Mouse (Mus musculus): ENCODE measurements around the gene Arl14ep. TPM values are rescaled to one million over a fixed set of nuclear protein-coding genes. Genes with fewer than 3 reads are reported as not detected.

The Arl14ep gene
- total and polyA plus RNA-seq, 3 experiments: 55.2 to 76.0 (median 61.0) TPM

- no peak for TF ChIP-seq BHLHE40 (IDR thresholded peaks at IDR 0.05; ENCODE audit: low read depth, low read length)
- TF ChIP-seq TCF12 (IDR thresholded peaks at IDR 0.05; ENCODE audit: low read depth, low read length): no peak
- TF ChIP-seq IRF4 (IDR thresholded peaks at IDR 0.05; ENCODE audit: low read depth, low read length): no peak
- no peak for TF ChIP-seq ETS1 (conservative IDR thresholded peaks at IDR 0.05; ENCODE audit: low read depth, low read length)
- no peak for TF ChIP-seq CTCF (conservative IDR thresholded peaks at IDR 0.05 in 1 of 2, IDR thresholded peaks at IDR 0.05 in 1 of 2; ENCODE audit: low read depth in 2 of 2, low read length in 2 of 2)
- no peak for TF ChIP-seq ZNF384 (IDR thresholded peaks at IDR 0.05; ENCODE audit: low read depth, low read length)
- no peak for TF ChIP-seq MAFK (IDR thresholded peaks at IDR 0.05; ENCODE audit: insufficient replicate concordance, low read length)
- dilution Hi-C loops (cut with MboI; ENCODE audit: extremely low pct_ligation_motif_present, extremely low pct_unique_long_range_greater_than_20kb, low sequenced_read_pairs): no loop called here
These were observed 17.0 kb upstream of the Arl14ep start for GRCm38 (mm10) chr2:106991261-106991660.

GRCm38 (mm10) chr2:106984945-106985344, 10.7 kb upstream of the Arl14ep start:
- Histone ChIP-seq H3K27me3 (replicated peaks) (no peaks in the 10 kb centered on the region), H3K4me2 (ENCODE audit: insufficient read depth, low read depth, poor library complexity, severe bottlenecking) (no peak overlapping the region), H3K9me3 (replicated peaks; ENCODE audit: low read length) (no peaks in the 10 kb centered on the region), H3K79me2 (replicated peaks; ENCODE audit: control insufficient read depth, extremely low read depth, insufficient read depth, poor library complexity, severe bottlenecking) (no peaks in the 10 kb centered on the region), H3K4me3 (replicated peaks in 1 of 3; ENCODE audit: low read depth in 2 of 3, low read length in 2 of 3, poor library complexity in 1 of 3) (no peak overlapping the region), H3K27ac (ENCODE audit: insufficient read depth, low read depth) (no peak overlapping the region), H3K36me3 (replicated peaks in 1 of 2; ENCODE audit: control insufficient read depth in 1 of 2, insufficient read depth in 1 of 2, low read length in 1 of 2) (no peaks in the 10 kb centered on the region), H3K4me1 (ENCODE audit: control insufficient read depth in 1 of 2, insufficient read depth in 2 of 2) (no peaks in the 10 kb centered on the region), H3K9ac (ENCODE audit: insufficient read depth, low read depth) (no peak overlapping the region)
- no peak for TF ChIP-seq ZMIZ1 (IDR thresholded peaks at IDR 0.05; ENCODE audit: low read depth, low read length)
- TF ChIP-seq ZC3H11A (IDR thresholded peaks at IDR 0.05; ENCODE audit: low read depth, low read length): no peak
- TF ChIP-seq USF2 (conservative IDR thresholded peaks at IDR 0.05; ENCODE audit: low read depth, low read length): no peak
- TF ChIP-seq RCOR1 (conservative IDR thresholded peaks at IDR 0.05; ENCODE audit: low read depth, low read length): no peak
- TF ChIP-seq IRF4 (IDR thresholded peaks at IDR 0.05; ENCODE audit: low read depth, low read length): no peak
- TF ChIP-seq ELF1 (IDR thresholded peaks at IDR 0.05; ENCODE audit: low read depth, low read length): no peak
- no peak for TF ChIP-seq ZKSCAN1 (IDR thresholded peaks at IDR 0.05; ENCODE audit: borderline replicate concordance, low read depth, low read length)
- in situ Hi-C loops (cut with MboI; ENCODE audit: low pct_ligation_motif_present, low pct_unique_long_range_greater_than_20kb, low sequenced_read_pairs): loop anchor here (25.0 kb wide), 1 partner anchor 902 kb away; no protein-coding TSS in a partner anchor
- dilution Hi-C loops (cut with MboI; ENCODE audit: extremely low pct_ligation_motif_present, extremely low pct_unique_long_range_greater_than_20kb, low sequenced_read_pairs): no loop called here
- DNase-seq (ENCODE audit: extremely low read depth): no peak

More at GRCm38 (mm10) chr2:106991261-106991660, 17.0 kb upstream of the Arl14ep start:
- no peak overlapping the region for H3K4me2 ChIP-seq (ENCODE audit: insufficient read depth, low read depth, poor library complexity, severe bottlenecking)
- in situ Hi-C loops (cut with MboI; ENCODE audit: low pct_ligation_motif_present, low pct_unique_long_range_greater_than_20kb, low sequenced_read_pairs): loop anchor here (25.0 kb wide), 1 partner anchor 896 kb away; no protein-coding TSS in a partner anchor
- no peak overlapping the region for H3K27ac ChIP-seq (ENCODE audit: insufficient read depth, low read depth)
- DNase-seq (ENCODE audit: extremely low read depth): no peak
- no peak overlapping the region for H3K4me3 ChIP-seq (replicated peaks in 1 of 3; ENCODE audit: low read depth in 2 of 3, low read length in 2 of 3, poor library complexity in 1 of 3)
- H3K9me3 ChIP-seq (replicated peaks; ENCODE audit: low read length): no peaks in the 10 kb centered on the region
- H3K9ac ChIP-seq (ENCODE audit: insufficient read depth, low read depth): no peak overlapping the region
- no peaks in the 10 kb centered on the region for H3K36me3 ChIP-seq (replicated peaks in 1 of 2; ENCODE audit: control insufficient read depth in 1 of 2, insufficient read depth in 1 of 2, low read length in 1 of 2)
- H3K79me2 ChIP-seq (replicated peaks; ENCODE audit: control insufficient read depth, extremely low read depth, insufficient read depth, poor library complexity, severe bottlenecking): no peaks in the 10 kb centered on the region
- H3K4me1 ChIP-seq (ENCODE audit: control insufficient read depth in 1 of 2, insufficient read depth in 2 of 2): no peaks in the 10 kb centered on the region
- H3K27me3 ChIP-seq (replicated peaks): no peaks in the 10 kb centered on the region

GRCm38 (mm10) chr2:106982503-106982902, 8.3 kb upstream of the Arl14ep start:
- no peak for DNase-seq (ENCODE audit: extremely low read depth)

More at GRCm38 (mm10) chr2:106982503-106982902, 8.3 kb upstream of the Arl14ep start:
- in situ Hi-C loops (cut with MboI; ENCODE audit: low pct_ligation_motif_present, low pct_unique_long_range_greater_than_20kb, low sequenced_read_pairs): loop anchor here (25.0 kb wide), 1 partner anchor 905 kb away; no protein-coding TSS in a partner anchor
- Histone ChIP-seq H3K27me3 (replicated peaks) (no peaks in the 10 kb centered on the region), H3K4me3 (replicated peaks in 1 of 3; ENCODE audit: low read depth in 2 of 3, low read length in 2 of 3, poor library complexity in 1 of 3) (no peak overlapping the region), H3K36me3 (replicated peaks in 1 of 2; ENCODE audit: control insufficient read depth in 1 of 2, insufficient read depth in 1 of 2, low read length in 1 of 2) (no peaks in the 10 kb centered on the region), H3K4me2 (ENCODE audit: insufficient read depth, low read depth, poor library complexity, severe bottlenecking) (peak overlapping the region; percentile 29; the same call in 1 of the 2 replicates), H3K79me2 (replicated peaks; ENCODE audit: control insufficient read depth, extremely low read depth, insufficient read depth, poor library complexity, severe bottlenecking) (no peaks in the 10 kb centered on the region), H3K9ac (ENCODE audit: insufficient read depth, low read depth) (no peak overlapping the region), H3K9me3 (replicated peaks; ENCODE audit: low read length) (no peaks in the 10 kb centered on the region), H3K27ac (ENCODE audit: insufficient read depth, low read depth) (no peak overlapping the region), H3K4me1 (ENCODE audit: control insufficient read depth in 1 of 2, insufficient read depth in 2 of 2) (no peaks in the 10 kb centered on the region)
- dilution Hi-C loops (cut with MboI; ENCODE audit: extremely low pct_ligation_motif_present, extremely low pct_unique_long_range_greater_than_20kb, low sequenced_read_pairs): no loop called here
- TF ChIP-seq MXI1 (IDR thresholded peaks at IDR 0.05; ENCODE audit: low read depth, low read length): no peak
- no peak for TF ChIP-seq GABPA (IDR thresholded peaks at IDR 0.05; ENCODE audit: insufficient replicate concordance, low read depth, low read length)
- 0 out of 2 replicates have a peak, but pooled peaks have one; percentile 25 for TF ChIP-seq IRF4 (IDR thresholded peaks at IDR 0.05; ENCODE audit: low read depth, low read length)
- peak; percentile 50 for TF ChIP-seq RAD21 (IDR thresholded peaks at IDR 0.05; ENCODE audit: low read depth, low read length)
- no peak for TF ChIP-seq SIN3A (IDR thresholded peaks at IDR 0.05; ENCODE audit: low read length)
- TF ChIP-seq NELFE (IDR thresholded peaks at IDR 0.05; ENCODE audit: low read depth, low read length): no peak
- no peak for TF ChIP-seq USF1 (IDR thresholded peaks at IDR 0.05; ENCODE audit: low read depth, low read length)
- peak; percentile 52 for TF ChIP-seq SMC3 (IDR thresholded peaks at IDR 0.05; ENCODE audit: low read depth, low read length)
- peak in 1 of 2 experiments; percentile 54; a peak in 2 of 4 replicates for TF ChIP-seq CTCF (conservative IDR thresholded peaks at IDR 0.05 in 1 of 2, IDR thresholded peaks at IDR 0.05 in 1 of 2; ENCODE audit: low read depth in 2 of 2, low read length in 2 of 2)
- no peak for TF ChIP-seq CHD2 (IDR thresholded peaks at IDR 0.05; ENCODE audit: low read length)
- TF ChIP-seq HCFC1 (IDR thresholded peaks at IDR 0.05; ENCODE audit: low read depth, low read length): no peak
- no peak for TF ChIP-seq POLR2AphosphoS2 (IDR thresholded peaks at IDR 0.05; ENCODE audit: low read depth, low read length)
- no peak for TF ChIP-seq ZMIZ1 (IDR thresholded peaks at IDR 0.05; ENCODE audit: low read depth, low read length)
- TF ChIP-seq PAX5 (IDR thresholded peaks at IDR 0.05; ENCODE audit: low read length): no peak
- TF ChIP-seq ETS1 (conservative IDR thresholded peaks at IDR 0.05; ENCODE audit: low read depth, low read length): no peak
- TF ChIP-seq BHLHE40 (IDR thresholded peaks at IDR 0.05; ENCODE audit: low read depth, low read length): no peak
- TF ChIP-seq ZC3H11A (IDR thresholded peaks at IDR 0.05; ENCODE audit: low read depth, low read length): no peak
